Mouse (Mus musculus) thymus, adult 2 months (tissue): ENCODE measurements at regions not wholly inside any gene's neighbourhood (a gene's known extent, or its start where the extent isn't known, plus 50 kb on each side); places are given as distances from the start of the nearest gene placed in this dataset.

Source experiments
- DNase-seq: peaks from one replicate; pipeline ENCODE4 v3.0.0; 2021
- H3K27ac ChIP-seq: fragments of 200-500 bp; 2 replicates; pipeline ENCODE4 v1.5.1; 2012; ENCODE audit warnings: low read length, control low read depth; ENCODE audit not compliant: control insufficient read depth, insufficient read depth
- H3K27me3 ChIP-seq: fragments of 200-500 bp; 2 replicates; pipeline ENCODE4 v1.6.1; 2012; ENCODE audit warnings: mild to moderate bottlenecking, low read length, moderate library complexity, mixed read lengths; ENCODE audit not compliant: control insufficient read depth, insufficient read depth
- H3K36me3 ChIP-seq: fragments of 200-500 bp; 2 replicates; pipeline ENCODE4 v1.6.1; 2012; ENCODE audit warnings: mild to moderate bottlenecking, low read length, moderate library complexity; ENCODE audit not compliant: control insufficient read depth, insufficient read depth
- H3K4me1 ChIP-seq: fragments of 200-500 bp; replicated peaks from 2 replicates; pipeline ENCODE4 v1.6.1; 2012; ENCODE audit warnings: low read length; ENCODE audit not compliant: control insufficient read depth, insufficient read depth
- H3K4me3 ChIP-seq: fragments of 200-500 bp; 2 replicates; pipeline ENCODE4 v1.5.1; 2012; ENCODE audit warnings: mild to moderate bottlenecking, low read length, control low read depth, moderate library complexity; ENCODE audit not compliant: control insufficient read depth, insufficient read depth
- CTCF ChIP-seq: fragments of 200-500 bp; IDR thresholded peaks from 2 replicates; pipeline ENCODE4 v1.5.1; 2012; ENCODE audit warnings: mild to moderate bottlenecking, control low read depth, low read length, moderate library complexity, borderline replicate concordance; ENCODE audit not compliant: control insufficient read depth, poor library complexity, insufficient read depth; ENCODE audit errors: extremely low read depth
- POLR2A ChIP-seq: fragments of 200-500 bp; IDR thresholded peaks from 2 replicates; pipeline ENCODE4 v1.6.1; 2012; ENCODE audit warnings: mild to moderate bottlenecking, low read length, control low read depth, moderate library complexity; ENCODE audit not compliant: control insufficient read depth, poor library complexity, insufficient read depth; ENCODE audit errors: extremely low read depth
- WGBS: fragments of 180-500 bp; shearing (Covaris S2); methylation state at CpG from one replicate; pipeline ENCODE4 v1.1.7; 2018; 5-methylcytosine and 5-hydroxymethylcytosine counted together

- no peak overlapping the region for H3K27ac ChIP-seq
- H3K4me3 ChIP-seq: no peak overlapping the region
- TF ChIP-seq POLR2A (no peak), CTCF (no peak)
- no peak for DNase-seq
- H3K4me1 ChIP-seq: no peaks in the 10 kb centered on the region
- H3K36me3 ChIP-seq: no peaks in the 10 kb centered on the region
- no peaks in the 10 kb centered on the region for H3K27me3 ChIP-seq
- WGBS: 89% methylated on average over 11 of the region's 11 CpGs
These were observed 92.4 kb upstream of the Jade1 start for GRCm38 (mm10) chr3:41462953-41463644.

- Histone ChIP-seq H3K4me1 (no peaks in the 10 kb centered on the region), H3K36me3 (no peaks in the 10 kb centered on the region), H3K27ac (no peak overlapping the region), H3K4me3 (no peak overlapping the region), H3K27me3 (no peaks in the 10 kb centered on the region)
- 94% methylated on average over 4 of the region's 4 CpGs for WGBS
- no peak for DNase-seq
- no peak for TF ChIP-seq POLR2A
- TF ChIP-seq CTCF: no peak
These were observed 95.4 kb upstream of the Jade1 start for GRCm38 (mm10) chr3:41460131-41460530.

- Histone ChIP-seq H3K36me3 (no peaks in the 10 kb centered on the region), H3K27ac (no peak overlapping the region), H3K27me3 (no peaks in the 10 kb centered on the region), H3K4me3 (no peak overlapping the region), H3K4me1 (no peaks in the 10 kb centered on the region)
- DNase-seq: no peak
- WGBS: 98% methylated on average over 6 of the region's 6 CpGs
- TF ChIP-seq CTCF (no peak), POLR2A (no peak)
These were observed 97.4 kb upstream of the Jade1 start for GRCm38 (mm10) chr3:41458156-41458555.

- no peak overlapping the region for H3K27ac ChIP-seq
- TF ChIP-seq CTCF: no peak
- TF ChIP-seq POLR2A: no peak
- H3K4me3 ChIP-seq: no peak overlapping the region
- no peaks in the 10 kb centered on the region for H3K36me3 ChIP-seq
- no peaks in the 10 kb centered on the region for H3K4me1 ChIP-seq
- WGBS: 91% methylated on average over 3 of the region's 3 CpGs
- H3K27me3 ChIP-seq: no peaks in the 10 kb centered on the region
- DNase-seq: no peak
These were observed 102.0 kb upstream of the Jade1 start for GRCm38 (mm10) chr3:41453525-41453924.

- WGBS: 84% methylated on average over 3 of the region's 3 CpGs
- no peak for DNase-seq
- H3K4me1 ChIP-seq: no peaks in the 10 kb centered on the region
- no peak overlapping the region for H3K27ac ChIP-seq
- H3K27me3 ChIP-seq: no peaks in the 10 kb centered on the region
- no peaks in the 10 kb centered on the region for H3K36me3 ChIP-seq
- TF ChIP-seq CTCF (no peak), POLR2A (no peak)
- H3K4me3 ChIP-seq: no peak overlapping the region
These were observed 102.8 kb upstream of the Jade1 start for GRCm38 (mm10) chr3:41452716-41453090.

GRCm38 (mm10) chr3:41452020-41452715, 103.4 kb upstream of the Jade1 start:
- no peak for DNase-seq
- H3K27ac ChIP-seq: no peak overlapping the region
- 62% methylated on average over 3 of the region's 3 CpGs for WGBS

GRCm38 (mm10) chr3:41450696-41451095, 104.8 kb upstream of the Jade1 start:
- 97% methylated on average over 1 of the region's 1 CpGs for WGBS

More at GRCm38 (mm10) chr3:41452020-41452715, 103.4 kb upstream of the Jade1 start:
- TF ChIP-seq CTCF (no peak), POLR2A (no peak)
- no peaks in the 10 kb centered on the region for H3K4me1 ChIP-seq
- H3K36me3 ChIP-seq: no peaks in the 10 kb centered on the region
- no peaks in the 10 kb centered on the region for H3K27me3 ChIP-seq
- no peak overlapping the region for H3K4me3 ChIP-seq

More at GRCm38 (mm10) chr3:41450696-41451095, 104.8 kb upstream of the Jade1 start:
- no peak for TF ChIP-seq CTCF
- TF ChIP-seq POLR2A: no peak
- Histone ChIP-seq H3K27me3 (no peaks in the 10 kb centered on the region), H3K4me3 (no peak overlapping the region), H3K4me1 (no peaks in the 10 kb centered on the region), H3K36me3 (no peaks in the 10 kb centered on the region), H3K27ac (no peak overlapping the region)
- no peak for DNase-seq
